Mouse (Mus musculus) hindbrain, embryonic 10.5 days (tissue): Measurements from ENCODE around the gene Negr1. TPM values are rescaled to one million over a fixed set of nuclear protein-coding genes. Genes with fewer than 3 reads are reported as not detected.

ENCODE experiments used
- DNase-seq: peaks from one replicate; pipeline ENCODE4 v3.0.0-alpha.2; 2017; ENCODE audit warnings: low spot score
- H3K27ac ChIP-seq: fragments of 300-500 bp; sonication (generic); 2 replicates; pipeline ENCODE4 v1.5.1; 2016; ENCODE audit warnings: mild to moderate bottlenecking, moderate library complexity
- H3K27me3 ChIP-seq: fragments of 300-500 bp; sonication (generic); 2 replicates; pipeline ENCODE4 v1.6.1; 2016; ENCODE audit warnings: mild to moderate bottlenecking; ENCODE audit not compliant: poor library complexity, insufficient read depth, severe bottlenecking
- H3K36me3 ChIP-seq: fragments of 300-500 bp; sonication (generic); 2 replicates; pipeline ENCODE4 v1.6.1; 2016; ENCODE audit warnings: mild to moderate bottlenecking, moderate library complexity
- H3K4me1 ChIP-seq: fragments of 300-500 bp; sonication (generic); replicated peaks from 2 replicates; pipeline ENCODE4 v1.6.1; 2016; ENCODE audit warnings: mild to moderate bottlenecking
- H3K4me3 ChIP-seq: fragments of 300-500 bp; sonication (generic); 2 replicates; pipeline ENCODE4 v1.5.1; 2016; ENCODE audit warnings: mild to moderate bottlenecking, moderate library complexity
- H3K9me3 ChIP-seq: fragments of 300-500 bp; sonication (generic); 2 replicates; pipeline ENCODE4 v1.6.1; 2016; ENCODE audit warnings: mild to moderate bottlenecking, moderate library complexity
- WGBS: fragments of 180-500 bp; shearing (Covaris S2); methylation state at CpG from one replicate; pipeline ENCODE4 v1.1.7; 2016; 5-methylcytosine and 5-hydroxymethylcytosine counted together
- polyA plus RNA-seq: library from polyadenylated mRNA; unstranded; fragments of >200 nt; fragmentation: Nextera tagmentation; extraction: Ambion mirVana; gene quantifications from 2 replicates; pipeline ENCODE4 v1.2.1, GENCODE M21; 2016

The Negr1 gene
- polyA plus RNA-seq, 1 experiment from 2014 or later, result 4.7 TPM

GRCm38 (mm10) chr3:156901140-156901539 lies 339.5 kb downstream of the Negr1 start:
- Histone ChIP-seq H3K9me3 (no peaks in the 10 kb centered on the region), H3K36me3 (no peaks in the 10 kb centered on the region), H3K4me1 (peaks cover 9% of the 10 kb centered on the region; the same call in 1 of the 2 replicates), H3K4me3 (no peak overlapping the region), H3K27me3 (no peaks in the 10 kb centered on the region), H3K27ac (no peak overlapping the region)
- 82% methylated on average over 3 of the region's 3 CpGs for WGBS
- no peak for DNase-seq

DNA sequence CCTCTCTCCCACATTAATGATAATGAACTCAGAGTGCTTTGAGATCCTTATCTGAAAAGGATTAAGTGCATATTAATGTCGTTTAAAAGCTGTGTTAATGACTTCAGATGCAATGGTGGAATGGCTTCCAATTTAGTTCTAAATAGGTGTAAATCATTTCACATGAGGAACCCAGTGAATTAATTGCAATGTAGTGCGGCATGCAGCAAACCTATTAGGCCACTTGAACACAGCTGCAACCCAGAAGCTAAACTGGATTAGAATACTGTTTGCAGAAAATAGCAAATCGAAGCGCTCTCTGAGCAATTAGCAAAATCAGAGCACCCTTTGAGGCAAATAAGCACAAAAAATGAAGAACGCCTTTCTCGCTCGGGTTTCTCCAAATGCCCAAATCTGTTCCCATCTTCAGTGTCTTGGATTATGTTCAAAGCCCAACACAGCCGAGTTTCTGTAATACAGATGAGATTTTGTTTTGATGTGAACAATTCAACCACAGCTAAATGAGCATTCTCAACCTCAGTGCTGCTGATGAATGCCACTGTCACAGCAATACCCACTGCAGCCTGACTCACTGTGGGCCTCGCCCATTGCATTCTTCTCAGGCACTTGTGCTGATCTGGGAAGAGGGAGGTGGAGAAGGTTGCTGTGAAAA lies 342.5 kb downstream of the Negr1 start:
- H3K36me3 ChIP-seq, result no peaks in the 10 kb centered on the region
- H3K27ac ChIP-seq, result no peak overlapping the region
- 0 out of 2 replicates have a peak, but pooled peaks cover 2% of the 10 kb centered on the region for H3K4me1 ChIP-seq
- 87% methylated on average over 9 of the region's 9 CpGs for WGBS
- H3K4me3 ChIP-seq, result no peak overlapping the region
- H3K9me3 ChIP-seq, result no peaks in the 10 kb centered on the region
- H3K27me3 ChIP-seq, result no peaks in the 10 kb centered on the region
- no peak for DNase-seq

- no peaks in the 10 kb centered on the region for H3K36me3 ChIP-seq
- H3K4me3 ChIP-seq, result no peak overlapping the region
- H3K9me3 ChIP-seq, result no peaks in the 10 kb centered on the region
- no peaks in the 10 kb centered on the region for H3K4me1 ChIP-seq
- DNase-seq, result no peak
- 89% methylated on average over 3 of the region's 3 CpGs for WGBS
- H3K27ac ChIP-seq, result no peak overlapping the region
- no peaks in the 10 kb centered on the region for H3K27me3 ChIP-seq
These were observed 351.2 kb downstream of the Negr1 start for GRCm38 (mm10) chr3:156912816-156913215.

- no peak for DNase-seq
- no peaks in the 10 kb centered on the region for H3K36me3 ChIP-seq
- H3K27ac ChIP-seq, result no peak overlapping the region
- no peaks in the 10 kb centered on the region for H3K27me3 ChIP-seq
- H3K4me3 ChIP-seq, result no peak overlapping the region
- no peaks in the 10 kb centered on the region for H3K9me3 ChIP-seq
- 0 out of 2 replicates have a peak, but pooled peaks cover 4% of the 10 kb centered on the region for H3K4me1 ChIP-seq
These were observed 359.8 kb downstream of the Negr1 start for GRCm38 (mm10) chr3:156921369-156921768.

DNA sequence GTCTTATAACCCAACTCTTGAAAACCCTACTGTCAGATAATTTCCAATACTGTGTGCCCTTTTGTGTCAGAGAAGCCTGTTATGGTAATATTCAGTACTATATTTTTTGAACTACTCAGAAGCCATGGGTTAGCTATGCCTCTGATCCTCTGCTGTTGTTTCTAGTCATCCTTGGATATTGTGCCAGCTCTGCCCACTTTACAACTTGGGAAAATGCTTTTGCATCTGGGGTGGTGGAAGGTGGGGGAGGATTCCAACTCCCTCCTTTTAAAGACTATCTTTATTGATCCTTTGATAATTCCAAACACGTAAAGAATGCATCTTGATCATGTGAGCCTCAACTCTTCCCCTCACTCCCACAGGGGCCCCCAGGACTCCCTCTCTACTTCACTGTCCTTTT lies 361.6 kb downstream of the Negr1 start:
- no peak for DNase-seq
- H3K36me3 ChIP-seq, result no peaks in the 10 kb centered on the region
- 0 out of 2 replicates have a peak, but pooled peaks cover 4% of the 10 kb centered on the region for H3K4me1 ChIP-seq
- no peaks in the 10 kb centered on the region for H3K9me3 ChIP-seq
- 59% methylated on average over 1 of the region's 1 CpGs for WGBS
- no peak overlapping the region for H3K4me3 ChIP-seq
- no peak overlapping the region for H3K27ac ChIP-seq
- no peaks in the 10 kb centered on the region for H3K27me3 ChIP-seq

GRCm38 (mm10) chr3:156925102-156925501 lies 363.5 kb downstream of the Negr1 start:
- no peak for DNase-seq
- H3K4me1 ChIP-seq, result peaks cover 7% of the 10 kb centered on the region
- H3K27ac ChIP-seq, result no peak overlapping the region
- no peaks in the 10 kb centered on the region for H3K9me3 ChIP-seq
- WGBS, result 94% methylated on average over 5 of the region's 5 CpGs
- no peaks in the 10 kb centered on the region for H3K36me3 ChIP-seq
- no peak overlapping the region for H3K4me3 ChIP-seq
- H3K27me3 ChIP-seq, result no peaks in the 10 kb centered on the region

GRCm38 (mm10) chr3:156928396-156929061 lies 366.9 kb downstream of the Negr1 start:
- Histone ChIP-seq H3K9me3 (no peaks in the 10 kb centered on the region), H3K27me3 (no peaks in the 10 kb centered on the region), H3K4me1 (peaks cover 5% of the 10 kb centered on the region), H3K4me3 (no peak overlapping the region), H3K36me3 (no peaks in the 10 kb centered on the region), H3K27ac (no peak overlapping the region)
- 62% methylated on average over 5 of the region's 5 CpGs for WGBS
- DNase-seq, result no peak

GRCm38 (mm10) chr3:156929062-156929397 lies 367.4 kb downstream of the Negr1 start:
- WGBS, result 84% methylated on average over 3 of the region's 3 CpGs
- Histone ChIP-seq H3K27me3 (no peaks in the 10 kb centered on the region), H3K27ac (no peak overlapping the region), H3K4me3 (no peak overlapping the region), H3K9me3 (no peaks in the 10 kb centered on the region), H3K36me3 (no peaks in the 10 kb centered on the region), H3K4me1 (peaks cover 3% of the 10 kb centered on the region)
- DNase-seq, result no peak

DNA sequence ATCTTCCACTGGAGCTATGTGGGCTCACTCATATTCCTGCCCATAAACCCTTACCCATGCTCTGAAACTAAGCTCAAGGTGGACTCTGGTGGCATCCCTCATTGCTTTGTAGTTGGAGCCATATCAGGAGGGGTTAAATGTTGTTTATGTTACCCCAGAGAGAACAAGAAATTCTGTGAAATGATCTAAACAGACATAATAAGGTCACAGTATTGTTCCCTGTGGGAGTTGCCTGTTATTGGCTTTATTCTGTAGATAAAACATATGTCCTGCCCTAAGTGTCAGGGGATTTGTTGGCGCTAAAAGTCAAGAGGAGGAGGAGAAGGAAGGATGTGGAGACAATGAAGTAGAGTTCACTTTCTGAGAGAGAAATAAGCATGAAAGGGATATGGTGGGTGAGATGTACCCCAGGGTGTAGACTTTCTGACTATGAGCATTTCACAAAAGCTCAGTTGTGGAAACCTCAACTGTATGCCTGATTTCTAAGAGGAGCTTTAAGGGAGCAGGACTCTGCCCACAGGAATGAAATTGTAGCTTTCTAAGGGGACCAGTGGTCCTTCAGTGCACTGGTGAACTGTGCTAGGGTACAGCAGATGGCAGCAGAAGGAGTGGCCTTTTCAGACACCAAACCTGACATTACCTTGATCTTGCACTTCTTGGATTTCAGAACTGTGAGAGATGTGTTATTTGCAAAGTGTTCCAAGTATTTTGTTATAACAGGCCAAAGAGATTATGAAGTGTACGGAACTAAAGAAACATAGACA lies 368.3 kb downstream of the Negr1 start:
- DNase-seq, result no peak
- Histone ChIP-seq H3K4me1 (peaks cover 3% of the 10 kb centered on the region), H3K4me3 (no peak overlapping the region), H3K9me3 (no peaks in the 10 kb centered on the region), H3K27me3 (no peaks in the 10 kb centered on the region), H3K27ac (no peak overlapping the region), H3K36me3 (no peaks in the 10 kb centered on the region)
- WGBS, result 75% methylated on average over 2 of the region's 2 CpGs

DNA sequence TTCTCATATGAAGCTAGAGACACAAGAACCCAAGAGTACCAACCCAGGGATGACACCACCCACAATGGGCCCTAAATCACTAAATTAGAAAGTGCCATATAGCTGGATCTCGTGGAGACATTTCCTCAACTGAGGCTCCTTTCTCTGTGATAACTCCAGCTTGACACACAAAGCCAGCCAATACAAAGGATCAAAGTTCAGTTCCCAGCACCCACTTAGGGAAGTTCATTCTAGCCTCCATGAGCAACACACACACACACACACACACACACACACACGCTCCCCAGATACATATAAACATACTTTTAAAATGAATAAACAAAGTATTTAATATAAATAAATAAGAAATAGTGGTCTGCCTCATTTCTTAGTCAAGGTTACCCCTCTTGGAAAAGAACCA lies 369.4 kb downstream of the Negr1 start:
- Histone ChIP-seq H3K27me3 (no peaks in the 10 kb centered on the region), H3K9me3 (no peaks in the 10 kb centered on the region), H3K4me3 (no peak overlapping the region), H3K4me1 (peaks cover 3% of the 10 kb centered on the region), H3K36me3 (no peaks in the 10 kb centered on the region), H3K27ac (no peak overlapping the region)
- 90% methylated on average over 2 of the region's 2 CpGs for WGBS
- no peak for DNase-seq

DNA sequence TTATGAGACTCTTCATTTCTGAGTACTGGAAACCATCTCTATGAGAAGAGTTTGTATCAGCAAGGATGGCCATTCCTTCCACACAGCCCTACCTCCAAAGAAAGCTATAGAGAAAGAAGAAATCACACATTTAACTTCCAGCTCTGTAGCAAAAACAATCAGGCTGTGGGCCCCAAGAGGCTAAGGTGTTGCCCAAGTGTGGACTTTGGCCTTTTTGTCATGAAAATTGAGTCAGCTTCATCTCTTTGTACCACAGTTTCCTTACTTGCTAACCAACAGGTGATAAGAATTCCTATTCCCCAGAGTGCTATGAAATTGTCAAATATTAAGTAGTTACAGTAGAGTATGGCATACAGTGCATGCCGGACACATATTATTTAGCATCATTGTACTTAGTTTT lies 369.9 kb downstream of the Negr1 start:
- no peak overlapping the region for H3K4me3 ChIP-seq
- H3K36me3 ChIP-seq, result no peaks in the 10 kb centered on the region
- H3K9me3 ChIP-seq, result no peaks in the 10 kb centered on the region
- no peaks in the 10 kb centered on the region for H3K27me3 ChIP-seq
- WGBS, result 96% methylated on average over 1 of the region's 1 CpGs
- no peak overlapping the region for H3K27ac ChIP-seq
- H3K4me1 ChIP-seq, result peaks cover 3% of the 10 kb centered on the region
- DNase-seq, result no peak

DNA sequence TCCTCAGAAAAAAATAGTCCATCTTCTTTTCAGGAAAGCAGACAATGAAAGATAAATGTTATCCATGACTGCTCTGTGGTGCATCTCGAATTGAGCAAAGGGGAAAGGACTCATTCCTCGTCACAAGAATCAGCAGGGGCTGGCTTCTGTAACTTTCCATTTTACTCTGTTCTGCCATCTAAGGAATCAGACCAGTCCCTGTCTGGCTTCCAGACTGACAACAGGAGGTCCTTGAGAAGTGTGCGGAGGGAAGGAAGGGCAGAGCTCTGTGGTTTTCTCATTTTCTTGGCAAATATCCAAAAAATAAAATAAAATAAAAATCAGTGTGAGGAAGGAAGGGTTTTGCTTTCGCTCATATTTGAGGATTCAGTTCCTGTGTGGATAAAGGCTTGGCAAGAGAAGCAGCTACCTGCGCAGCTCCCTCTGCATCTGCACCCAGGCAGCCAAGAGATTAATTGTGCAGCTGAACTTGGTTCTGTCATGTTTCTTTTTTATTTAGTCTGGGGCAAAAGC lies 373.2 kb downstream of the Negr1 start:
- Histone ChIP-seq H3K27me3 (no peaks in the 10 kb centered on the region), H3K4me1 (0 out of 2 replicates have a peak, but pooled peaks cover 2% of the 10 kb centered on the region), H3K9me3 (no peaks in the 10 kb centered on the region), H3K27ac (no peak overlapping the region), H3K36me3 (no peaks in the 10 kb centered on the region), H3K4me3 (no peak overlapping the region)
- whole genome bisulfite sequencing, result 64% methylated on average over 5 of the region's 5 CpGs
- no peak for DNase-seq

- Histone ChIP-seq H3K27ac (no peak overlapping the region), H3K27me3 (peaks cover 6% of the 10 kb centered on the region; the same call in 1 of the 2 replicates), H3K9me3 (no peaks in the 10 kb centered on the region), H3K4me3 (no peak overlapping the region), H3K36me3 (no peaks in the 10 kb centered on the region), H3K4me1 (peaks cover 12% of the 10 kb centered on the region)
- DNase-seq, result no peak
- 26% methylated on average over 6 of the region's 6 CpGs for WGBS
These were observed 385.8 kb downstream of the Negr1 start for GRCm38 (mm10) chr3:156947404-156947803.
